Mouse (Mus musculus): ENCODE data around the gene Oxsr1. TPM values are rescaled to one million over a fixed set of nuclear protein-coding genes. Genes with fewer than 3 reads are reported as not detected.
"Not testable (repeated sequence)": the region's sequence is repeated elsewhere in the genome, so short reads cannot be mapped to it uniquely, and the experiment has no call there.

Gene Oxsr1
- total RNA-seq, 2 experiments from 2014 or later: 49.3 to 49.5 TPM

DNA sequence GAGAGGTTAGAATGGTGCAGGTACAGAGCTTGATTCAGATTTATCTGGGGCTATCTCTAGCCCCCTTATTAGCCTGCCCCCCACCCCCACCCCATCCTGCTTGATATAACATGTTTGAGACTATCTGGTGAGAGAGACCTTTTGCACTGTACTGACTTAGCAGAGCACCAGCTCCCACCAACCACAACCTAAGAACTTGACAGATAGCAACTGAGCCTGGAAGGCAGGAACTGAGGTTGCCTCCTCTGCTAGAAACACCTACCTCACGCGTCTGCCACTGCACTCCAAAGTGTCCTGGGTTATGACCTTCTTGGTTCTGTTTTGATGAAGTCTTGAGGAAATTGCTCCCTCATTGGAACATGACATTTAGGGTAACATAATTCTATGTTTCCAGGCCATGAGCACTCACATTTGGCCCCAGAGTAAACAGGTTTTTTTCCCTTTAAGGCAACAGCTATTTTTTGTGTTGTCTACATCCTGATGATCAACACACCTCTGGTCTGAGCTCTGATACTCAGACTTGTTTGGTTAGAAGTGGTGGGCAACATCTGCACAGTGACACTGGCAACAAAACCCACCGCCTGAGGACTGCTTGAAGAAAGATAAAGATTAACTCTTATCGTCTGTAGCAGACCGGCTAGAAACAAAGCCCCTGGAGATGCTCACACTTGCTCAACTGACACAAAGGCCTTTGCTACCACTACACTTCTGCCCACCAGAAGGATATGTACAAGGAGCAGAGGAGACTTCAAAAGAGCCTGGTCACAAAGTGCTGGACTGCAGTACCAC is 41.1 kb downstream of the Oxsr1 start:
- no peak for DNase-seq
- intact Hi-C loops (cut with DNase I): no loop called here

DNA sequence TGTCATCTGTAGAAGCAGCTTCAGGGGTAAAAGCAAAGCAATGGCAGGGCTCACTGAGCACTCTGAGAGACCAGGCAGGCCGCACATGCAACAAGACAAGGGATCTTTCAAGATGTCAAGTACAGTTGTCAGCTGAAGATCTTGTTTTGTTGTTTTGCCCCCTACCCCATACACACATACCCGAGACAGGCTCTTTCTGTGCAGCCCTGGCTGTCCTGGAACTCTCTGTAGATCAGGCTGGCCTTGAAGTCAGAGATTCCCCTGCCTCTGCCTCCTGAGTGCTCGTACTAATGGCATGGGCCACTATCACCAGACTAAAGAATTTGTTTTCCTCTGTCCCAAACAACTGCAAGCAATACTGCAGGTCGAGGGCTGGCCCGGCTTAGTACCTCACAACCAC is 44.2 kb downstream of the Oxsr1 start:
- DNase-seq: no peak
- intact Hi-C loops (cut with DNase I): loop anchor here (10.0 kb wide), 1 partner anchor 123 kb away; the partner anchor contains the start of genes Acaa1b and Gm47289

- peak in 1 of 2 experiments; percentile 17 for DNase-seq
- intact Hi-C loops (cut with DNase I): loop anchor here (10.0 kb wide), 1 partner anchor 122 kb away; the partner anchor contains the start of genes Acaa1b and Gm47289
These were observed 45.9 kb downstream of the Oxsr1 start for GRCm38 (mm10) chr9:119276321-119276720.

- intact Hi-C loops (cut with DNase I): loop anchor here (10.0 kb wide), 1 partner anchor 120 kb away; the partner anchor contains the start of genes Acaa1b and Gm47289
- DNase-seq: not testable (repeated sequence)
These were observed 47.4 kb downstream of the Oxsr1 start for GRCm38 (mm10) chr9:119274814-119275213.

- intact Hi-C loops (cut with DNase I): loop anchor here (10.0 kb wide), 1 partner anchor 117 kb away; the partner anchor contains the start of genes Acaa1b and Gm47289
- no peak for DNase-seq
These were observed 50.7 kb downstream of the Oxsr1 start for GRCm38 (mm10) chr9:119271496-119271895.

- no peak for DNase-seq
- intact Hi-C loops (cut with DNase I): no loop called here
These were observed 53.6 kb downstream of the Oxsr1 start for GRCm38 (mm10) chr9:119268588-119269145.

- no peak for DNase-seq
- intact Hi-C loops (cut with DNase I): no loop called here
These were observed 54.1 kb downstream of the Oxsr1 start for GRCm38 (mm10) chr9:119268120-119268519.

DNA sequence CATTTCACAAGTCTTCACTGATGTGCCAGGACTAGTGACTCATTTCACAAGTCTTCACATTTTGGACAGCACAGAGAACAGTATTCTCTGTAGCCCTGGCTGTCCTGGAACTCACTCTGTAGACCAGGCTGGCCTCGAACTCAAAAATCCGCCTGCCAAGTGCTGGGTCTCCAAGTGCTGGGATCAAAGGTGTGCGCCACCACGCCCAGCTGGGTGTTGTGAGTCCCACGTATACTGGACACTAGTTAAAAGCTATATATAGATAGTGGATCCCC is 56.2 kb downstream of the Oxsr1 start:
- DNase-seq; intact Hi-C loops (cut with DNase I): not testable (repeated sequence)

DNA sequence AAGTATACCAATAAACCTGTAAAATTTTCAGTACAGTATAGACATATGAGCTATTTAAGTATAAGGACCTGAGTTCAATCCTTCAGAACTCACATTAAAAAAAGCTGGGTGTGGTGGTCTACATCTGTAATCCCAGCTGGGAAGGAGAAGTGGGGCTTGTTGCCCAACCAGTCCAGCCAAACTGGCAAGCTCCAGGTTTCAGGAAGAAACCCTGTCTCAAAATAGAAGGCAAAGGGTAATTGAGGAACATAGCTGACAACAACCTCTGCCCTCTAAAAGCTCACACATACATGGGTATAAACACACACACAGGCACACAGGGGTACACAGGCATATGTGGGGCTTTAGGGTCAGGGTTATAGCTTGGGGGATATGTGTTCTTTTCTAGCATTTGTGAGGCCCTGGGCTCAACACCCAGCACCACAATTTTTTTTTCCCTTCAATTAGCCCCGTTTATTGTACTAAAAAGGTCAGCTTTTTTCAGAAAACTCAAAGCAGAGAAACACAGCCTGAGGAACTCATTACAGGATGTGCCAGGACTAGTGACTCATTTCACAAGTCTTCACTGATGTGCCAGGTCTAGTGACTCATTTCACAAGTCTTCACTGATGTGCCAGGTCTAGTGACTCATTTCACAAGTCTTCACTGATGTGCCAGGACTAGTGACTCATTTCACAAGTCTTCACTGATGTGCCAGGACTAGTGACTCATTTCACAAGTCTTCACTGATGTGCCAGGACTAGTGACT is 56.7 kb downstream of the Oxsr1 start:
- DNase-seq; intact Hi-C loops (cut with DNase I): not testable (repeated sequence)

DNA sequence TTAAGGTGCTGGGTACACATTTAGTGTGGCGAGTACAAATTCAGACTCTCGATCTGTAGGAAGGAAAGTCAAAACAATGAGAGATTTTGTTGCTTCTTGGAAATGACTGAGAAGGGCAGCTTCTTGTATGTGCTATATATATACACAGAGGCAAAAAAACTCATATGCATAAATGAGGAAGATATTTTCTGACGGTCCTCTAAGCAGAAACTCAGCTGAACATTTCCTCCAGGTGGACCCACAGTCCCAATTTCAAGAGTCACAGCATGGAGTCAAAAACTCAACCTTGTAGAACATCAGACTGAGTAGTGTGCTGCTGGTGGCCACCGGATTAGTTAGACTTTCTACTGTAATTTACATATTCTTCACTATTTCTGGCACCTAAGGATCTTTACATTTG is 59.2 kb downstream of the Oxsr1 start:
- DNase-seq: no peak
- intact Hi-C loops (cut with DNase I): no loop called here

DNA sequence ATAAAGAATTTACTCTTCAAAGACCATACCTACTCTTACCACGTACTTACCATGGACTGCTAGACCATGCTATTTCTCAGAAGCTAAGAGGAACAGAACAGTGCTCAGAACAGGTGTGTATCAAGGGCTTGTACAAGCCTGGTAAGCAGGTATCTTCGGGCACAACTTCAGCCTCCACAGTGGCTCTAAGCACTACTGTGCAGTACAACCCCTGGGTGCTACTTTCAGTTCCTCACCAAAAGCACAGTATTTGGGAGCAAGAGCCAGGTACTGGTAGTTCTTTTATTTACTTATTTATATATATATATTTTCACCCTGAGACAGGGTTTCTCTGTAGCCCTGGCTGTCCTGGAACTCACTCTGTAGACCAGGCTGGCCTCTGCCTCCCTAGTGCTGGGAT is 61.4 kb downstream of the Oxsr1 start:
- intact Hi-C loops (cut with DNase I): no loop called here
- DNase-seq: no peak

GRCm38 (mm10) chr9:119258785-119259184 is 63.4 kb downstream of the Oxsr1 start:
- no peak for DNase-seq
- intact Hi-C loops (cut with DNase I): no loop called here

DNA sequence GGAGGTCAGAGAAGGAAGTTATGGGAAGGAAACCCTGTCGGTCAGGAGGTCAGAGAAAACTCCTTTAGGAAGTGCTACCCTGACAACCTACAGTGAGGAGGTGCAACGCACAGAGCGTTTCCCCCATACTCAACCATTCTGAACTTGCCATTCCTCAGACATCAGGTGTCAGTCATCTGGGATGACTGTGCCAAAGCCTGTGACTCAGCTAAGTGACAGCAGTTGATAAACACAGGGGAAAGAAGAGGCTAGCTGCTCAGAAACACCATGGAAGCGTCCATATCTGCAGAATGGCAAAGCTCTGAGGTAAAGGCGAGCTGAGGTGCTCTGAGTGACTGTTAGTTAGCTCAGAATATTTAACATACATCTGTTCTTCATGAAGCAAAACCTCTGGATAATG is 64.1 kb downstream of the Oxsr1 start:
- DNase-seq: no peak
- intact Hi-C loops (cut with DNase I): no loop called here

DNA sequence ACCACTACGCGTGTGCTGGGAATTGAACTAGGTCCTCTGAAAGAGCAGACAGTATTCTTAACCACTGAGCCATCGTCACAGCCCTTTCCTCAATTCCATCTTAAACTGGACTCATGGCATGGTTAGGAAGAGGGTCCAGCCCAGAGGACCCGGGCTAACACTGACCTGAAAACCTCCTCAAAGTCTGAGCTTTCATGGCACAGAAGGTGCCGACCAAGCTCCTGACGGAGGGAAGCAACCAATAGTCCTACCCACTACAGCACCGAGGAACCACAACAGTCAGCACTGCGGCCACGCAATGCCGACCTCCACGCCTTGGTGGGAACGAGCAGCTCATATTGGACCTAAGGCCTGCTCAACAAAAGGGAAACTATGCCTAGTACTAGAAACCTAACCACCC is 66.1 kb downstream of the Oxsr1 start:
- intact Hi-C loops (cut with DNase I): no loop called here
- no peak for DNase-seq

DNA sequence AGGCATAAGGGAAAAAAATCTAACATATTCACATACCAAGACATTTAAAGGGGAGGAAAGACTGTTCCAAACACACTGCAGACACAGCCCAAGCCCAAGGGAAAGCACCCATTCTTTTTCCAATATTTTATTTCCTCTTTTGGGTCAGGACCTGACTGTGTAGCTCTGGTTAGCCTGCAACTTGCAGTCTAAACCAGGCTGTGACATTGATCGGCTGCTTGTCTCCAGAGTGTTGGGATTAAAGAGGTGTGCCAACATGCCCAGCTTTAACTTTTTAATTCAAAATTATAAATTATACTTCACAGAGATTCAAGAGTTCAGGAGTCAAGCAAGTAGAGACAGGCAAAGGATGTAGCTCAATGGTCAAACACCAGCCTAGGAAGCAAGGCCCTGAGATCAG is 67.1 kb downstream of the Oxsr1 start:
- DNase-seq: no peak
- intact Hi-C loops (cut with DNase I): no loop called here

DNA sequence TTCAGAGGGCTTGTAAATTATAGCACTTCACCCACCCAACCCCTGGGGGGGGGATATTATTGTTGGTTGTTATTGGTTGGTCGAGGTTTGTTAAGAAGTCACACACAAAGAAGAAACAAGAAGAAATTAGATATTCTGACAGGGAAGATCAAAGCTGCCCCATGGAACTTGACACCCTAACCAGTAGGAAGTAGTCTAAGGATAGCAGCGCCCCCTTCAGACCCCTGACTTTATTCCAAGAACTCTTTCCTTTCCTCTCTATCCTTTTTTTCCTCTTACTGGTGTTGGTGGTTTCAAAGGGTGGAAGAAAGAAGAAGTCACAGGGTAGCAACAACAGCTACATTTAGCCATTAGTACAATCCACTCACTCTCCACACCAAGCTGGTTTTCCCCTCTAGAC is 68.0 kb downstream of the Oxsr1 start:
- no peak for DNase-seq
- intact Hi-C loops (cut with DNase I): no loop called here

DNA sequence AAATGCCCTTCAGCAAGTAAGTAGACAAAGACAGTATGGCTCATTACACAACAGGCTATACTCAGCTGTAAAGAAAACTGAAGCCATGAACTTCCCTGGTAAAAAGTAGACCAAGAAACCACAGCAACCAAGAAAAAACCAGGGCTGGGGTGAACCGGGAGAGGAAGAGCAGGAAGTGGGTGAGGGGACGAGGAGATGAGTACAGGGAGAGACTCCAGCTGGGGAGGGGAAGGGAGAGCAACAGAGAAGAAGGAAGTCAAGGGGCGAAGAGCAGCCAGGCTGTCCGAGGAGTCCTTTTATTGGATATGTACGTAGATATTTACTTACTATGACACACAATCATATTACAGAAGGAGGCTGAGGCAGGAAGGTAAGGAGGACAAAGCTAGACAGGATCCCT is 74.2 kb downstream of the Oxsr1 start:
- no peak for DNase-seq
- intact Hi-C loops (cut with DNase I): no loop called here

GRCm38 (mm10) chr9:119246826-119247225 is 75.4 kb downstream of the Oxsr1 start:
- DNase-seq: peak; percentile 17 to 32
- intact Hi-C loops (cut with DNase I): no loop called here

DNA sequence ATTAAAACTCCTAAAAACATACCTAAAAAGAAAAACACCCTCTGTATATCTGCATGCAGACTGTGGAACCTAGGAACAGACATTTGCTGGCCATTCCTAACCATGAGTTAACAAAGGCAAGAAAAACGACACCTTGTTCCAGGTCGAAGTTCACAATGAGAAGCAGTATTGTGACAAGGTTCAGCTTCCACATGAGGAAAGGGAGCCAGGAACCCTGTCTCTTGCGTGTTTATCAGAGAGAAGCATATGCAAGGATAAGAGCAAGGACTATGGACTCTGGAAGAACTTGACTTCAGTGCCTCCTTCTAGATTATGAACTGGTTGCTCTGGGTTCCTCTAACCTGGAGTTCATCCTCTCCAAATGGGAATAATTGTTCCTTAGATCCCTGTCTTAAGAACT is 78.2 kb downstream of the Oxsr1 start:
- no peak for DNase-seq
- intact Hi-C loops (cut with DNase I): no loop called here

DNA sequence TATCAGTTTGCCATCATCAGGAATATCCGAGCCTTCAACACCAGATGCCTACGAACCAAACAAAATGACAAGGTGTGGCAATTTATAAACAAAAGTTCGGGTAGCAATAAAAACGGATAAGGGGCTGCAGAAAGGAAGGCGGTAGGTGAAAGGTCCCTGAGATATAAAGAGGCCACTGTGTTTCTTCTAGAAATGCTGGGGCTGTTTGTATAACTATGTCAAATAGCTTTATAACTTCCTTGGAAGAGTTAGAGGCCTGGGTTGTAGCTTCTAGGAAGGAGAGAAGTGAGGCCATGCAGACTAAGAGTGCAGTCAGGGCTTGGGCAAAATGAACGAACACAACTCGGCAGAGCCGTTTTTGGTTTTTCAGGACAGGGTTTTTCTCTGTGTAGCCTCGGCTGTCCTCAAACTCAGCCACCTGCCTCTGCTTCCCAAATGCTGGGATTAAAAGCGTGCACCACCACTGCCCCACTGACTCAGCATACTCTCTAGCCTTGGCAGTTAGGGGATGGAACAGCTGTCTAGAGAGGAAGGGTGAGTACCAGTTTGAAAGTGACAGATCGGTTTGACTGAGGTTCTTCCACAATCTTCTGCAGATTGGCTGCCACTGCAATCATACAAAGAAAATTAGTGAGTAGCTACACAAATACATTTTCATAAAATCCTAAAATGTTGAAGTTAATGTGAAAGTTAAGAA is 80.9 kb downstream of the Oxsr1 start:
- no peak for DNase-seq
- intact Hi-C loops (cut with DNase I): no loop called here

All from heart, postnatal 36 days (tissue).